Mouse (Mus musculus) CH12.LX (cell line): ENCODE data around the gene Abcf2. TPM values are rescaled to one million over a fixed set of nuclear protein-coding genes. Genes with fewer than 3 reads are reported as not detected.
A peak's percentile ranks its signal among the peaks of the same experiment; 100 is the strongest.

ENCODE experiments used
- DNase-seq: peaks from one replicate; pipeline ENCODE4 v3.0.0-alpha.2; 2013; ENCODE audit errors: extremely low read depth
- H3K27ac ChIP-seq: 2 replicates; pipeline ENCODE4 v1.5.1; 2012; ENCODE audit warnings: low read depth, mild to moderate bottlenecking, control low read depth, moderate library complexity; ENCODE audit not compliant: insufficient read depth
- H3K27me3 ChIP-seq: replicated peaks from 2 replicates; pipeline ENCODE3; 2012; ENCODE audit warnings: inconsistent platforms
- H3K36me3 ChIP-seq, 2 experiments: replicated peaks in 1 of 2; 2 replicates each; pipeline versions ENCODE3 to v1.6.1; 2012; ENCODE audit warnings: inconsistent platforms in 1 of 2, low read length in 1 of 2, mild to moderate bottlenecking in 1 of 2, mixed read lengths in 1 of 2, moderate library complexity in 1 of 2; ENCODE audit not compliant: control insufficient read depth in 1 of 2, insufficient read depth in 1 of 2
- H3K4me1 ChIP-seq, 2 experiments: 2 replicates each; pipeline ENCODE4 v1.6.1; 2012; ENCODE audit warnings: inconsistent platforms in 1 of 2, moderate library complexity in 1 of 2; ENCODE audit not compliant: insufficient read depth in 2 of 2, control insufficient read depth in 1 of 2
- H3K4me2 ChIP-seq: 2 replicates; pipeline ENCODE4 v1.6.1; 2012; ENCODE audit warnings: low read depth, mild to moderate bottlenecking, control low read depth; ENCODE audit not compliant: poor library complexity, insufficient read depth, severe bottlenecking
- H3K4me3 ChIP-seq, 3 experiments: fragments of 150-350 bp in 1 of 3; sonication (generic) in 1 of 3; replicated peaks in 1 of 3; 2 replicates each; pipeline versions ENCODE3 to v1.5.1; 2011 to 2012; ENCODE audit warnings: low read depth in 2 of 3, low read length in 2 of 3, mild to moderate bottlenecking in 2 of 3, moderate library complexity in 2 of 3, control low read depth in 1 of 3, improper control_type of control experiment in 1 of 3, inconsistent platforms in 1 of 3, mixed read lengths in 1 of 3; ENCODE audit not compliant: poor library complexity in 1 of 3
- H3K79me2 ChIP-seq: replicated peaks from 2 replicates; pipeline ENCODE4 v1.6.1; 2012; ENCODE audit warnings: mild to moderate bottlenecking, moderate library complexity; ENCODE audit not compliant: control insufficient read depth, poor library complexity, insufficient read depth, severe bottlenecking; ENCODE audit errors: extremely low read depth
- H3K9ac ChIP-seq: 2 replicates; pipeline ENCODE4 v1.6.1; 2012; ENCODE audit warnings: low read depth, mild to moderate bottlenecking, control low read depth, moderate library complexity; ENCODE audit not compliant: insufficient read depth
- H3K9me3 ChIP-seq: replicated peaks from 2 replicates; pipeline ENCODE3; 2012; ENCODE audit warnings: low read length, inconsistent platforms, mixed read lengths
- BHLHE40 ChIP-seq: IDR thresholded peaks from 2 replicates; pipeline ENCODE4 v1.6.1; 2011; ENCODE audit warnings: mild to moderate bottlenecking, low read depth, low read length, improper control_type of control experiment
- ELF1 ChIP-seq: IDR thresholded peaks from 2 replicates; pipeline ENCODE4 v1.6.1; 2014; ENCODE audit warnings: low read depth, mild to moderate bottlenecking, inconsistent platforms, low read length, improper control_type of control experiment
- EP300 ChIP-seq: IDR thresholded peaks from 2 replicates; pipeline ENCODE4 v1.6.1; 2011; ENCODE audit warnings: low read length, improper control_type of control experiment
- ETS1 ChIP-seq: conservative IDR thresholded peaks from 2 replicates; pipeline ENCODE4 v1.6.1; 2012; ENCODE audit warnings: low read depth, mild to moderate bottlenecking, inconsistent platforms, low read length, improper control_type of control experiment, moderate library complexity
- HCFC1 ChIP-seq: IDR thresholded peaks from 2 replicates; pipeline ENCODE4 v1.6.1; 2012; ENCODE audit warnings: low read depth, mild to moderate bottlenecking, inconsistent platforms, low read length, improper control_type of control experiment
- MAX ChIP-seq: IDR thresholded peaks from 2 replicates; pipeline ENCODE4 v1.6.1; 2011; ENCODE audit warnings: low read length, improper control_type of control experiment
- MAZ ChIP-seq: IDR thresholded peaks from 2 replicates; pipeline ENCODE4 v1.6.1; 2012; ENCODE audit warnings: low read depth, mild to moderate bottlenecking, inconsistent platforms, low read length, improper control_type of control experiment, moderate library complexity
- MYC ChIP-seq: IDR thresholded peaks from 2 replicates; pipeline ENCODE4 v1.6.1; 2011; ENCODE audit warnings: low read depth, mild to moderate bottlenecking, improper control_type of control experiment, low read length
- NRF1 ChIP-seq: IDR thresholded peaks from 2 replicates; pipeline ENCODE4 v1.6.1; 2014; ENCODE audit warnings: low read depth, mild to moderate bottlenecking, inconsistent platforms, low read length, improper control_type of control experiment, moderate library complexity
- PAX5 ChIP-seq: IDR thresholded peaks from 2 replicates; pipeline ENCODE4 v1.6.1; 2012; ENCODE audit warnings: low read length, inconsistent platforms, mixed read lengths
- POLR2A ChIP-seq: IDR thresholded peaks from 2 replicates; pipeline ENCODE4 v1.6.1; 2011; ENCODE audit warnings: low read depth, mild to moderate bottlenecking, improper control_type of control experiment, low read length
- RAD21 ChIP-seq: IDR thresholded peaks from 2 replicates; pipeline ENCODE4 v1.6.1; 2011; ENCODE audit warnings: low read depth, mild to moderate bottlenecking, low read length, improper control_type of control experiment, moderate library complexity
- ZKSCAN1 ChIP-seq: IDR thresholded peaks from 2 replicates; pipeline ENCODE4 v1.6.1; 2012; ENCODE audit warnings: low read depth, inconsistent platforms, low read length, improper control_type of control experiment, borderline replicate concordance
- ZNF384 ChIP-seq: IDR thresholded peaks from 2 replicates; pipeline ENCODE4 v1.6.1; 2012; ENCODE audit warnings: low read depth, low read length, improper control_type of control experiment, inconsistent platforms
- dilution Hi-C: fragments of 300-500 bp; cut with MboI; formaldehyde crosslinking; loops from 2 replicates; pipeline ENCODE4 v1.14.3; 2020; ENCODE audit warnings: low sequenced_read_pairs; ENCODE audit not compliant: extremely low pct_unique_long_range_greater_than_20kb, extremely low pct_ligation_motif_present
- in situ Hi-C: fragments of 300-500 bp; cut with MboI; formaldehyde crosslinking; loops from 3 replicates; pipeline ENCODE4 v1.14.3; 2019; ENCODE audit warnings: low sequenced_read_pairs, low pct_ligation_motif_present, low pct_unique_long_range_greater_than_20kb, mixed read lengths
- polyA plus RNA-seq: library from polyadenylated mRNA; unstranded; fragments of >175 nt; gene quantifications from 2 replicates; pipeline ENCODE4 v1.2.1, GENCODE M21; 2012; ENCODE audit warnings: low read depth; ENCODE audit not compliant: insufficient read length
- total RNA-seq, 2 experiments: library from RNA; depleted of rRNA; stranded (reverse); fragments of 300-350 nt in 1 of 2; fragments of >200 nt in 1 of 2; gene quantifications; 2 replicates each; pipeline ENCODE4 v1.2.3; 2012 to 2014

Abcf2 gene
- total and polyA plus RNA-seq, 3 experiments = 118 to 162 (median 162) TPM

GRCm38 (mm10) chr5:24602751-24603343 is 25.6 kb upstream of the Abcf2 start:
- no peaks in the 10 kb centered on the region for H3K79me2 ChIP-seq
- H3K36me3 ChIP-seq = no peaks in the 10 kb centered on the region
- H3K9ac ChIP-seq = no peak overlapping the region
- peaks cover 89% of the 10 kb centered on the region for H3K27me3 ChIP-seq
- dilution Hi-C loops = no loop called here
- H3K4me3 ChIP-seq = no peak overlapping the region
- peaks cover 3% of the 10 kb centered on the region for H3K9me3 ChIP-seq
- no peak overlapping the region for H3K4me2 ChIP-seq
- in situ Hi-C loops = no loop called here
- no peak overlapping the region for H3K27ac ChIP-seq
- TF ChIP-seq MAX (no peak), RAD21 (no peak), BHLHE40 (no peak), EP300 (no peak), ZKSCAN1 (no peak), ETS1 (no peak), POLR2A (no peak), HCFC1 (no peak), ELF1 (no peak), MAZ (no peak), ZNF384 (no peak)
- no peak for DNase-seq
- H3K4me1 ChIP-seq = peaks cover 7 to 11% of the 10 kb centered on the region in 2 experiments; a peak in 3 of 4 replicates

GRCm38 (mm10) chr5:24601911-24602750 is 24.9 kb upstream of the Abcf2 start:
- peak overlapping the region; percentile 24; the same call in 1 of the 2 replicates for H3K4me2 ChIP-seq
- H3K4me3 ChIP-seq = no peak overlapping the region
- H3K36me3 ChIP-seq = no peaks in the 10 kb centered on the region
- H3K27me3 ChIP-seq = peaks cover 83% of the 10 kb centered on the region
- H3K9me3 ChIP-seq = peaks cover 3% of the 10 kb centered on the region
- in situ Hi-C loops = no loop called here
- no peak overlapping the region for H3K9ac ChIP-seq
- no peak for DNase-seq
- peaks cover 7 to 8% of the 10 kb centered on the region in 2 experiments; a peak in 3 of 4 replicates for H3K4me1 ChIP-seq
- TF ChIP-seq MAX = no peak
- 0 out of 2 replicates have a peak, but pooled peaks have one; percentile 32 for TF ChIP-seq NRF1
- no peak for TF ChIP-seq PAX5
- no peak for TF ChIP-seq MYC
- TF ChIP-seq, all 38 proteins: peak for 1
- dilution Hi-C loops = no loop called here
- Histone ChIP-seq H3K79me2 (no peaks in the 10 kb centered on the region), H3K27ac (no peak overlapping the region)
